Mouse (Mus musculus) liver, embryonic 13.5 days (tissue): Measurements from ENCODE around the gene Bmp2k. TPM values are rescaled to one million over a fixed set of nuclear protein-coding genes. Genes with fewer than 3 reads are reported as not detected.

Experiments used
- ATAC-seq: fragments of 200-750 bp; cut with Nextera tagmentation; 2 replicates; pipeline ENCODE4 v1.8.0; 2017; ENCODE audit warnings: low read depth, mild to moderate bottlenecking, moderate number of reproducible peaks, moderate library complexity
- DNase-seq: peaks from one replicate; pipeline ENCODE4 v3.0.0; 2022
- H3K27ac ChIP-seq: fragments of 300-500 bp; sonication (generic); 2 replicates; pipeline ENCODE4 v1.5.1; 2015; ENCODE audit warnings: moderate library complexity, mild to moderate bottlenecking, inconsistent platforms
- H3K27me3 ChIP-seq: fragments of 300-500 bp; sonication (generic); 2 replicates; pipeline ENCODE4 v1.6.1; 2015; ENCODE audit warnings: mild to moderate bottlenecking, inconsistent platforms
- H3K36me3 ChIP-seq: fragments of 300-500 bp; sonication (generic); 2 replicates; pipeline ENCODE4 v1.6.1; 2015; ENCODE audit warnings: mild to moderate bottlenecking, inconsistent platforms
- H3K4me1 ChIP-seq: fragments of 300-500 bp; sonication (generic); replicated peaks from 2 replicates; pipeline ENCODE4 v1.6.1; 2015; ENCODE audit warnings: inconsistent platforms
- H3K4me2 ChIP-seq: fragments of 300-500 bp; sonication (generic); 2 replicates; pipeline ENCODE4 v1.6.1; 2015; ENCODE audit warnings: inconsistent platforms, mild to moderate bottlenecking, moderate library complexity
- H3K4me3 ChIP-seq: fragments of 300-500 bp; sonication (generic); replicated peaks from 2 replicates; pipeline ENCODE4 v1.5.1; 2015; ENCODE audit warnings: mild to moderate bottlenecking, inconsistent platforms
- H3K9ac ChIP-seq: fragments of 300-500 bp; sonication (generic); 2 replicates; pipeline ENCODE4 v1.6.1; 2015; ENCODE audit warnings: mild to moderate bottlenecking, inconsistent platforms
- H3K9me3 ChIP-seq: fragments of 300-500 bp; sonication (generic); replicated peaks from 2 replicates; pipeline ENCODE4 v1.6.1; 2016; ENCODE audit warnings: inconsistent platforms
- WGBS: fragments of 180-500 bp; shearing (Covaris S2); methylation state at CpG from one replicate; pipeline ENCODE4 v1.1.7; 2015; ENCODE audit not compliant: insufficient replicate concordance; 5-methylcytosine and 5-hydroxymethylcytosine counted together
- polyA plus RNA-seq: library from polyadenylated mRNA; unstranded; fragments of >200 nt; fragmentation: Nextera tagmentation; extraction: Ambion mirVana; gene quantifications from 2 replicates; pipeline ENCODE4 v1.2.1, GENCODE M21; 2015

Bmp2k gene
- polyA plus RNA-seq, 1 experiment from 2014 or later: 34.7 TPM

GRCm38 (mm10) chr5:96962252-96962933, 35.1 kb upstream of the Bmp2k start:
- Histone ChIP-seq H3K27me3 (no peaks in the 10 kb centered on the region), H3K36me3 (no peaks in the 10 kb centered on the region), H3K27ac (no peak overlapping the region), H3K9me3 (no peaks in the 10 kb centered on the region), H3K4me1 (peaks cover 33% of the 10 kb centered on the region), H3K4me3 (no peak overlapping the region), H3K4me2 (no peak overlapping the region), H3K9ac (no peak overlapping the region)
- DNase-seq: no peak
- no peak for ATAC-seq
- 71% methylated on average over 8 of the region's 8 CpGs for WGBS

GRCm38 (mm10) chr5:96962934-96963301, 34.6 kb upstream of the Bmp2k start:
- peaks cover 31% of the 10 kb centered on the region for H3K4me1 ChIP-seq
- no peak overlapping the region for H3K27ac ChIP-seq
- H3K36me3 ChIP-seq: no peaks in the 10 kb centered on the region
- no peak overlapping the region for H3K9ac ChIP-seq
- no peak overlapping the region for H3K4me2 ChIP-seq
- ATAC-seq: no peak
- DNase-seq: no peak
- H3K27me3 ChIP-seq: no peaks in the 10 kb centered on the region
- H3K4me3 ChIP-seq: no peak overlapping the region
- WGBS: 39% methylated on average over 6 of the region's 6 CpGs
- H3K9me3 ChIP-seq: no peaks in the 10 kb centered on the region

- no peak for DNase-seq
- peak overlapping the region; percentile 62 for H3K9ac ChIP-seq
- peak overlapping the region; percentile 63 for H3K4me2 ChIP-seq
- H3K4me1 ChIP-seq: peaks cover 45% of the 10 kb centered on the region
- no peaks in the 10 kb centered on the region for H3K9me3 ChIP-seq
- peak overlapping the region; percentile 38 for H3K4me3 ChIP-seq
- no peaks in the 10 kb centered on the region for H3K36me3 ChIP-seq
- WGBS: 11% methylated on average over 14 of the region's 14 CpGs
- H3K27me3 ChIP-seq: no peaks in the 10 kb centered on the region
- ATAC-seq: peak; percentile 44; the same call in 1 of the 2 replicates
- peak overlapping the region; percentile 25 for H3K27ac ChIP-seq
Measured at GRCm38 (mm10) chr5:96964062-96965028, 33.1 kb upstream of the Bmp2k start.

GRCm38 (mm10) chr5:96965029-96965403, 32.5 kb upstream of the Bmp2k start:
- H3K27ac ChIP-seq: peak overlapping the region; percentile 25; the same call in 1 of the 2 replicates

GRCm38 (mm10) chr5:96965503-96965902, 32.0 kb upstream of the Bmp2k start:
- DNase-seq: no peak
- no peak for ATAC-seq
- Histone ChIP-seq H3K9ac (no peak overlapping the region), H3K36me3 (no peaks in the 10 kb centered on the region), H3K4me3 (no peak overlapping the region), H3K4me1 (peaks cover 52% of the 10 kb centered on the region), H3K27ac (no peak overlapping the region), H3K4me2 (no peak overlapping the region), H3K9me3 (no peaks in the 10 kb centered on the region), H3K27me3 (no peaks in the 10 kb centered on the region)
- WGBS: 82% methylated on average over 2 of the region's 2 CpGs

More at GRCm38 (mm10) chr5:96965029-96965403, 32.5 kb upstream of the Bmp2k start:
- Histone ChIP-seq H3K36me3 (no peaks in the 10 kb centered on the region), H3K4me3 (0 out of 2 replicates have a peak overlapping the region, but pooled peaks have one; percentile 38), H3K9ac (peak overlapping the region; percentile 62), H3K27me3 (no peaks in the 10 kb centered on the region), H3K4me1 (peaks cover 51% of the 10 kb centered on the region), H3K4me2 (peak overlapping the region; percentile 63), H3K9me3 (no peaks in the 10 kb centered on the region)
- ATAC-seq (no peak), DNase-seq (no peak)
- WGBS: 62% methylated on average over 2 of the region's 2 CpGs

GRCm38 (mm10) chr5:96968628-96969027, 28.9 kb upstream of the Bmp2k start:
- no peak overlapping the region for H3K4me3 ChIP-seq
- no peaks in the 10 kb centered on the region for H3K27me3 ChIP-seq
- no peak overlapping the region for H3K4me2 ChIP-seq
- DNase-seq (no peak), ATAC-seq (no peak)
- H3K4me1 ChIP-seq: peaks cover 53% of the 10 kb centered on the region
- H3K9ac ChIP-seq: no peak overlapping the region
- H3K9me3 ChIP-seq: 0 out of 2 replicates have a peak, but pooled peaks cover 6% of the 10 kb centered on the region
- H3K27ac ChIP-seq: 0 out of 2 replicates have a peak overlapping the region, but pooled peaks have one; percentile 10
- WGBS: 29% methylated on average over 6 of the region's 6 CpGs
- no peaks in the 10 kb centered on the region for H3K36me3 ChIP-seq

- H3K4me1 ChIP-seq: peaks cover 53% of the 10 kb centered on the region
- DNase-seq (no peak), ATAC-seq (0 out of 2 replicates have a peak, but pooled peaks have one; percentile 24)
- H3K27ac ChIP-seq: 0 out of 2 replicates have a peak overlapping the region, but pooled peaks have one; percentile 10
- H3K4me3 ChIP-seq: no peak overlapping the region
- no peak overlapping the region for H3K9ac ChIP-seq
- WGBS: 84% methylated on average over 3 of the region's 3 CpGs
- H3K36me3 ChIP-seq: no peaks in the 10 kb centered on the region
- H3K9me3 ChIP-seq: 0 out of 2 replicates have a peak, but pooled peaks cover 6% of the 10 kb centered on the region
- H3K27me3 ChIP-seq: no peaks in the 10 kb centered on the region
- H3K4me2 ChIP-seq: no peak overlapping the region
Measured at GRCm38 (mm10) chr5:96969032-96969431, 28.5 kb upstream of the Bmp2k start.

- no peak for DNase-seq
- ATAC-seq: no peak
- Histone ChIP-seq H3K4me2 (no peak overlapping the region), H3K9ac (no peak overlapping the region), H3K4me1 (peaks cover 55% of the 10 kb centered on the region), H3K4me3 (no peak overlapping the region), H3K36me3 (no peaks in the 10 kb centered on the region), H3K27ac (peak overlapping the region; percentile 35; the same call in 1 of the 2 replicates), H3K27me3 (no peaks in the 10 kb centered on the region), H3K9me3 (0 out of 2 replicates have a peak, but pooled peaks cover 6% of the 10 kb centered on the region)
- 72% methylated on average over 7 of the region's 7 CpGs for WGBS
Measured at GRCm38 (mm10) chr5:96969705-96970471, 27.6 kb upstream of the Bmp2k start.

- no peaks in the 10 kb centered on the region; the same call in 1 of the 2 replicates for H3K36me3 ChIP-seq
- ATAC-seq: no peak
- H3K4me1 ChIP-seq: peaks cover 57% of the 10 kb centered on the region
Measured at GRCm38 (mm10) chr5:96970472-96970848, 27.0 kb upstream of the Bmp2k start.

GRCm38 (mm10) chr5:96972474-96973130, 24.9 kb upstream of the Bmp2k start:
- no peaks in the 10 kb centered on the region; the same call in 1 of the 2 replicates for H3K36me3 ChIP-seq
- H3K9ac ChIP-seq: no peak overlapping the region
- no peak for ATAC-seq
- H3K4me2 ChIP-seq: no peak overlapping the region
- H3K4me1 ChIP-seq: peaks cover 59% of the 10 kb centered on the region
- no peak overlapping the region for H3K4me3 ChIP-seq
- H3K27me3 ChIP-seq: no peaks in the 10 kb centered on the region
- no peak for DNase-seq
- 0 out of 2 replicates have a peak, but pooled peaks cover 10% of the 10 kb centered on the region for H3K9me3 ChIP-seq
- peak overlapping the region; percentile 9; the same call in 1 of the 2 replicates for H3K27ac ChIP-seq
- WGBS: 82% methylated on average over 5 of the region's 5 CpGs

More at GRCm38 (mm10) chr5:96970472-96970848, 27.0 kb upstream of the Bmp2k start:
- no peak overlapping the region for H3K4me2 ChIP-seq
- H3K9me3 ChIP-seq: 0 out of 2 replicates have a peak, but pooled peaks cover 7% of the 10 kb centered on the region
- no peak overlapping the region for H3K4me3 ChIP-seq
- DNase-seq: no peak
- no peak overlapping the region for H3K9ac ChIP-seq
- H3K27me3 ChIP-seq: no peaks in the 10 kb centered on the region
- 0 out of 2 replicates have a peak overlapping the region, but pooled peaks have one; percentile 35 for H3K27ac ChIP-seq
